Mouse (Mus musculus) kidney, postnatal 0 days (tissue): ENCODE data around the gene Slit2. TPM values are rescaled to one million over a fixed set of nuclear protein-coding genes. Genes with fewer than 3 reads are reported as not detected.
A peak's percentile ranks its signal among the peaks of the same experiment; 100 is the strongest.

Source experiments
- ATAC-seq: fragments of 200-750 bp; cut with Nextera tagmentation; replicated peaks from 2 replicates; pipeline ENCODE4 v1.8.0; 2017; ENCODE audit warnings: low read depth, moderate number of reproducible peaks, moderate TSS enrichment, moderate library complexity; ENCODE audit not compliant: low FRiP score
- DNase-seq: peaks from one replicate; pipeline ENCODE4 v3.0.0-alpha.2; 2016; ENCODE audit warnings: low spot score
- H3K27ac ChIP-seq: fragments of 300-500 bp; sonication (generic); 2 replicates; pipeline ENCODE4 v1.5.1; 2014; ENCODE audit warnings: mild to moderate bottlenecking
- H3K27me3 ChIP-seq: fragments of 300-500 bp; sonication (generic); 2 replicates; pipeline ENCODE4 v1.6.1; 2014; ENCODE audit warnings: low read length, mixed read lengths; ENCODE audit not compliant: insufficient read depth
- H3K36me3 ChIP-seq: fragments of 300-500 bp; sonication (generic); 2 replicates; pipeline ENCODE4 v1.6.1; 2014; ENCODE audit warnings: low read length, mixed read lengths; ENCODE audit not compliant: insufficient read depth
- H3K4me1 ChIP-seq: fragments of 300-500 bp; sonication (generic); replicated peaks from 2 replicates; pipeline ENCODE4 v1.6.1; 2014; ENCODE audit warnings: antibody characterized with exemption, low read length, mixed read lengths; ENCODE audit not compliant: insufficient read depth
- H3K4me2 ChIP-seq: fragments of 300-500 bp; sonication (generic); 2 replicates; pipeline ENCODE4 v1.6.1; 2014; ENCODE audit warnings: mild to moderate bottlenecking, low read length, moderate library complexity, mixed read lengths
- H3K4me3 ChIP-seq: fragments of 300-500 bp; sonication (generic); replicated peaks from 2 replicates; pipeline ENCODE4 v1.5.1; 2014; ENCODE audit warnings: low read depth, low read length
- H3K9ac ChIP-seq: fragments of 300-500 bp; sonication (generic); 2 replicates; pipeline ENCODE4 v1.6.1; 2014; ENCODE audit warnings: low read depth, low read length
- H3K9me3 ChIP-seq: fragments of 300-500 bp; sonication (generic); replicated peaks from 2 replicates; pipeline ENCODE4 v1.6.1; 2016; ENCODE audit warnings: low read length, inconsistent platforms, mixed read lengths
- CTCF ChIP-seq: IDR thresholded peaks from 2 replicates; pipeline ENCODE4 v1.5.1; 2016; ENCODE audit warnings: antibody characterized with exemption, low read depth, mild to moderate bottlenecking, moderate library complexity
- WGBS: fragments of 180-500 bp; shearing (Covaris S2); extraction: QIAGEN DNeasy Blood & Tissue Kit; methylation state at CpG from one replicate; pipeline ENCODE4 v1.1.7; 2014; 5-methylcytosine and 5-hydroxymethylcytosine counted together
- polyA plus RNA-seq: library from polyadenylated mRNA; unstranded; fragments of >200 nt; fragmentation: Nextera tagmentation; extraction: Ambion mirVana; gene quantifications from 2 replicates; pipeline ENCODE4 v1.2.1, GENCODE M21; 2015

The Slit2 gene
- 18.3 and 20.2 TPM in 2 replicates for polyA plus RNA-seq

GRCm38 (mm10) chr5:47982941-47983701 is at the start of gene Slit2:
TSS of gene Slit2 (plus strand) at chr5:47983138.
- under 1% methylated on average over 64 of the region's 66 CpGs for WGBS
- peak within 1 kb of the TSS; percentile 64 for H3K9ac ChIP-seq
- H3K4me1 ChIP-seq: peaks cover 16% of the 10 kb centered on the region; the same call in 1 of the 2 replicates
- DNase-seq (peak; percentile 86), ATAC-seq (peak; percentile 87)
- H3K36me3 ChIP-seq: no peaks in the 10 kb centered on the region
- peak within 1 kb of the TSS; percentile 58 for H3K27ac ChIP-seq
- no peaks in the 10 kb centered on the region for H3K27me3 ChIP-seq
- H3K9me3 ChIP-seq: no peaks in the 10 kb centered on the region
- TF ChIP-seq CTCF: no peak
- H3K4me3 ChIP-seq: peak within 1 kb of the TSS; percentile 59
- H3K4me2 ChIP-seq: peak within 1 kb of the TSS; percentile 79

DNA sequence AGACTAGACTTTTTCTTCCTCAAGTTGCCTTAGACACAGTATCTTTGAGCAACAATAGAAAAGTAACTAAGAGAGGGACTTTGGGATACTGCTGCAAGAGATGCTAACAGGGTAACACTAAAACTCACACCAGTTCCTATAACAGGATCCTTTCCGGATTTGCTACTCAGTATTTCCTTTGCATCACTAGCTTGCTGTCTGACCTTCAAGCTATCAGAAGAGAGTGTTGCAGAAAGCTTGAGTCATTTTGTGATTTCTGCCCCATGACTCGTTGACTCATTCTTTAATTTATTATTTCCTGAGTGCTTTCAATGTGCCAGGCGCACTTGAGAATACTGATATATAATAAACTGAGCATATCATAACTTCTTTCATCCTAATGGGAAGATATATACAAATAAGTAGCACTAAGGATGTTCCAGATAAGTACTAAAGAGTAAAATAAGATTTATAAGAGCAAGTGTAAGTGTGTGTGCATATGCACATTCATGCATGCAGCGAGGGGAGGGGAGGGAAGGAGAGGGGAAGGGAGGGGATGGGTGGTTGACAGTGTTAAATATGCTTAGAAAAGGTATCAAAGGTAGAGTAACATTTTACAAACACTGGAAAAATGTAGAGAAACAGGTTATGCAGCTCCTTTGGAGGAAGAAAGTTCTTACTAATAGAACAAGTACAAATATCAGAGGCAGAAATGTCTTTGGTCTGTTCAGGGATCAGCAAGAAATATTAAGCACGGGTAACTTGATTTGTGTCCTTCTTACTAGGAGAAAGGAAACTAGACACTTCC is 44.2 kb upstream of the Slit2 start:
- Histone ChIP-seq H3K4me1 (no peaks in the 10 kb centered on the region), H3K27ac (no peak overlapping the region), H3K4me3 (no peak overlapping the region), H3K27me3 (no peaks in the 10 kb centered on the region), H3K4me2 (no peak overlapping the region), H3K9ac (no peak overlapping the region), H3K36me3 (no peaks in the 10 kb centered on the region), H3K9me3 (no peaks in the 10 kb centered on the region)
- 49% methylated on average over 5 of the region's 5 CpGs for WGBS
- no peak for DNase-seq
- TF ChIP-seq CTCF: no peak
- no peak for ATAC-seq

DNA sequence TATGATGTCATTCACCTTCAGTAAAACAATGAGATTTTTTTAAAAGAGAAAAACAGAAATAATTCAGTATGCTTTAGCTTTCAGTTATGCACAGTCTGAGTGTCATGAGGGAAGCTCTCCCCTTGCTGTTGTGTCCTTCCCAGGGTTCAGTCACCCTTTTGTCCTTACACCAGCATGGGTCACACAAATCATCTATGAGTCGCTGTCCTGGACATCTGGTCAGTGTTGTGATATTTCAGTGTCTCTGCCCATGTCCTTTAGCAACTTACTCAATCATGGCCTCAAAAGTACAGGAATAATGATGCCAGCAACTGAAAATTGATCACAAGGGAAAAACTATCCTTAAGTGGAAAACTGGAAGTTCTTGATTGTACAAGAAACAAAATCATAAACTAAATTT is 26.5 kb upstream of the Slit2 start:
- Histone ChIP-seq H3K4me1 (no peaks in the 10 kb centered on the region), H3K36me3 (no peaks in the 10 kb centered on the region), H3K27me3 (no peaks in the 10 kb centered on the region), H3K9ac (no peak overlapping the region), H3K4me2 (no peak overlapping the region), H3K27ac (no peak overlapping the region), H3K4me3 (no peak overlapping the region), H3K9me3 (no peaks in the 10 kb centered on the region)
- 68% methylated on average over 1 of the region's 1 CpGs for WGBS
- ATAC-seq (no peak), DNase-seq (no peak)
- TF ChIP-seq CTCF: no peak

DNA sequence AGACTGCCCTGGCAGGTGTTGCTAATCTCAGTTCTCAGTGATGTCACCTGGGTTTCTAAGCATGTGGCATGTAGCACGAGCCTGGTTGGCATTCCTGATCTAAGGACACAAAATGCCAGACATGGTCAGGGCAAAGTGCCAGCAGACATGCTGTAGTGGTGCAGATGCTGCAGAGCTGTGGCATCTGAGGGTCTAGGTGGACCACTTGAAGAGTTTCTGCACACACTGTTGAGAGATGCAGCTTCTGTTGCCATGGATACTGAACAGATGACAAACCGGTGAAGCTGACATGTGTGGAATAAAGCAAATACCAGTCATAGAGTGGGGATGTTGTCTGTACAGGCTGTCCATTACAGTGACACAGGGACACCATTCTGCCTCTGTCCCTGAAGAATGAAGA is 7.1 kb upstream of the Slit2 start:
- whole genome bisulfite sequencing: 55% methylated on average over 2 of the region's 2 CpGs
- no peak overlapping the region for H3K27ac ChIP-seq

GRCm38 (mm10) chr5:47979371-47979770 is 3.6 kb upstream of the Slit2 start:
- Histone ChIP-seq H3K9ac (no peak overlapping the region), H3K4me2 (no peak overlapping the region), H3K27ac (no peak overlapping the region), H3K4me1 (peaks cover 4% of the 10 kb centered on the region; the same call in 1 of the 2 replicates), H3K4me3 (no peak overlapping the region), H3K36me3 (no peaks in the 10 kb centered on the region), H3K9me3 (no peaks in the 10 kb centered on the region), H3K27me3 (no peaks in the 10 kb centered on the region)
- peak; percentile 78 for TF ChIP-seq CTCF
- ATAC-seq (no peak), DNase-seq (peak; percentile 63)
- 28% methylated on average over 4 of the region's 4 CpGs for WGBS

More for the DNA sequence above, 7.1 kb upstream of the Slit2 start:
- Histone ChIP-seq H3K36me3 (no peaks in the 10 kb centered on the region), H3K9me3 (no peaks in the 10 kb centered on the region), H3K9ac (no peak overlapping the region), H3K4me1 (no peaks in the 10 kb centered on the region), H3K4me3 (no peak overlapping the region), H3K4me2 (no peak overlapping the region), H3K27me3 (no peaks in the 10 kb centered on the region)
- DNase-seq: no peak
- TF ChIP-seq CTCF: no peak
- ATAC-seq: no peak

DNA sequence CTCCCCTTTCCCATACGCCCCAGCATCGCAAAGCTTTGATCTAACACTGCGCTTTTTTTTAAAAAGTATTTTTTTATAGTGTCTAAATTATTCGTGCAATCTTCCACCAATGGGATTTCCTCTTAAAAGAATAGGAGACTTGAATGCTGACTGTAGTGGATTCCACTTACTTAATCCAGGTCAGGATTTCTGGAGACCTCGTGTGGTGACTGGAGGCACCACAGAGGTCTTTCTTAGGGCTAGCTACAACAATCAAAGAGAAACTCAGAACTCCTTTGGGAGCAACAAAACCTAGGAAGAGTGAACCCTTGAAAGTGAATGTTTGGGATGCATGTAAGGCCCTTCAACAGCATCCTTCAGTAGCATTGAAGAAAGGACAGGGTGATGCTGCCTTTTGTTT is 2.5 kb upstream of the Slit2 start:
- 27% methylated on average over 5 of the region's 5 CpGs for WGBS
- DNase-seq (peak; percentile 78), ATAC-seq (no peak)
- H3K4me3 ChIP-seq: no peak overlapping the region
- no peaks in the 10 kb centered on the region for H3K9me3 ChIP-seq
- no peaks in the 10 kb centered on the region for H3K27me3 ChIP-seq
- no peak overlapping the region for H3K9ac ChIP-seq
- H3K4me1 ChIP-seq: peaks cover 12% of the 10 kb centered on the region; the same call in 1 of the 2 replicates
- TF ChIP-seq CTCF: peak; percentile 61
- no peak overlapping the region for H3K27ac ChIP-seq
- no peak overlapping the region for H3K4me2 ChIP-seq
- H3K36me3 ChIP-seq: no peaks in the 10 kb centered on the region
